Mouse (Mus musculus): ENCODE data around the gene Gm43552. TPM values are rescaled to one million over a fixed set of nuclear protein-coding genes. Genes with fewer than 3 reads are reported as not detected.
A peak's percentile ranks its signal among the peaks of the same experiment; 100 is the strongest.

The Gm43552 gene
- polyA plus RNA-seq, 1 experiment from 2014 or later: not detected

DNA sequence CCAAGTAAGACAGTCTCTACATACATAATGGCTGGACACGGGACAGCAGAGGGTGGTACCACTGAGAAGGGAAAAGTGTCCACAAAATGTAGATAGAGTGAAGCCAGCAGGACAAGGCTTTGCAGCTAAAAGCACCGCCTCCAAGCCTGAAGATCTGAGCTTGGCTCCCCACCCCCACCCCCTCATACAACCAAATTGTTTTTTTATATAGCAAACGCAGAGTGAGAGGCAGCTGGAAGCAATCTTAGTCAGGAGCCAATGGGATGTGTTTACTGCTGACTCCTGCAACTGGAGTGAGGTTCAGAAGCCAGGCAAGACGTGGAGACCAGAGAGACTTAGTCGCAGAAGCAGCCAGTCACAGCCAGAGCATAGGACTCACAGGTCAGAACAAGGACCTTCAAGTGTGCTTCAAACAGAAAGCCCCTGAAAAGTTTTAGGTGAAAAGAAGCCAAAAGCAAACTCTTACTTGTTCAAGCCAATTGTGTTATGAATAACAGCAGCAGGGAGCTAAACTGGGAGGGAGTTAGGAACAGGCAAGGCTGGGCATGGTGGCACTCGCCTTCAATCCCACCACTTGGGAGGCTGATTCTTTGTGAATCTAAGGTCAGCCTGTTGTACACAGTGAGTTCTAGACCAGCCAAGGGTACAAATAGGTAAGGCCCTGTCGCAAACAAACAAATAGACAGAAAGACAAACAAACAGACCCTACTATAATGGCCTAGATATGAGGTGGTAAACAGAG lies 35.4 kb downstream of the Gm43552 start:
- Histone ChIP-seq H3K36me3 (replicated peaks; ENCODE audit: control insufficient read depth, insufficient read depth) (peaks cover 32% of the 10 kb centered on the region), H3K4me1 (replicated peaks; ENCODE audit: control insufficient read depth, insufficient read depth, low read length) (no peaks in the 10 kb centered on the region), H3K27ac (no peak overlapping the region), H3K4me2 (replicated peaks) (no peak overlapping the region), H3K9ac (no peak overlapping the region), H3K4me3 (replicated peaks; ENCODE audit: low read length) (no peak overlapping the region), H3K27me3 (ENCODE audit: control insufficient read depth, insufficient read depth, low read length) (no peaks in the 10 kb centered on the region), H3K9me3 (ENCODE audit: control insufficient read depth, low read length) (no peaks in the 10 kb centered on the region)
- 75% methylated on average over 7 of the region's 7 CpGs for WGBS
- ATAC-seq (ENCODE audit: low FRiP score): no peak
- DNase-seq (ENCODE audit: low spot score): no peak

DNA sequence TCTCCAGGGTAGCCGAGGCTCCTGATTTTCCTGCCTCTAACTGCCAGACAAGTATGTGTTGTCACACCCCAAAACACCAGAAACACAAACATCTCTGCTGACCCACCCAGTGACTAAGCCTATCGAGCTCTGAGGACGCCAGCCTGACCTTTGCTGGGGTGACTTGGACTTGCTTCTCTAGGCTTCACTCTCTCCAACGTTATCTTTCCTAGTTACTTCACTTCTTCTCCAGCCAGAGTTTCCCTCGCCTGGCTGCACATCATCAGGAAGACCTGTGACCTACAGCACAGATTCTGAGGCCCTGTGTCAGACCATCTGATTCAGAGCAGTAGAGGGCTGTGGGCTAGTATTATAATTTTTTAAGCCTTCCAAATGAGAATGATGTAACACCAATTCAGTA lies 37.9 kb downstream of the Gm43552 start:
- H3K27ac ChIP-seq: no peak overlapping the region
- no peak overlapping the region for H3K4me2 ChIP-seq (replicated peaks)
- H3K9me3 ChIP-seq (ENCODE audit: control insufficient read depth, low read length): no peaks in the 10 kb centered on the region
- WGBS: 81% methylated on average over 5 of the region's 5 CpGs
- H3K4me1 ChIP-seq (replicated peaks; ENCODE audit: control insufficient read depth, insufficient read depth, low read length): no peaks in the 10 kb centered on the region
- peaks cover 50% of the 10 kb centered on the region for H3K36me3 ChIP-seq (replicated peaks; ENCODE audit: control insufficient read depth, insufficient read depth)
- no peak for DNase-seq (ENCODE audit: low spot score)
- no peak overlapping the region for H3K9ac ChIP-seq
- no peaks in the 10 kb centered on the region for H3K27me3 ChIP-seq (ENCODE audit: control insufficient read depth, insufficient read depth, low read length)
- H3K4me3 ChIP-seq (replicated peaks; ENCODE audit: low read length): no peak overlapping the region
- ATAC-seq (ENCODE audit: low FRiP score): no peak

DNA sequence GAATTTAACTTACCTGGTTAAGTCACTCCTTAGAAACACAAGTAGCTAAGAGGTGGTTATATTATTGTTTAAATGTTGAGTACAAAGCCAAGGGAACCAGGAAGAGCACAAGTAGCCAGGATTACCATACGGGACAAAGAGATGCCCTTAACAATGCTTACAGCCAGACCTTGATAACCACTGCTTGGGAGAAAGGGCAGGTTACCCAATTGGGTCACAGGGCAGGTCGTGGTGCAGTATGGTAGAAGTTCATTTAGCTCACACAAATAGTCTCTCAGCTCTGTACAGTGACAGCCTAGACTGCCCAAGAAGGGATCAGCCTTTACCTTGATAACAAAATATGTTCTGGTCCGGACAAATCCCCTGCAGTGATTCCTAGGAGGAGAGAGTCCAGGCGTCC lies 43.7 kb downstream of the Gm43552 start:
- Histone ChIP-seq H3K4me2 (replicated peaks) (no peak overlapping the region), H3K4me3 (replicated peaks; ENCODE audit: low read length) (no peak overlapping the region), H3K9ac (no peak overlapping the region), H3K9me3 (ENCODE audit: control insufficient read depth, low read length) (no peaks in the 10 kb centered on the region), H3K36me3 (replicated peaks; ENCODE audit: control insufficient read depth, insufficient read depth) (peaks cover 52% of the 10 kb centered on the region), H3K27me3 (ENCODE audit: control insufficient read depth, insufficient read depth, low read length) (no peaks in the 10 kb centered on the region), H3K4me1 (replicated peaks; ENCODE audit: control insufficient read depth, insufficient read depth, low read length) (no peaks in the 10 kb centered on the region), H3K27ac (no peak overlapping the region)
- 90% methylated on average over 4 of the region's 4 CpGs for WGBS
- DNase-seq (ENCODE audit: low spot score) (no peak), ATAC-seq (ENCODE audit: low FRiP score) (no peak)

DNA sequence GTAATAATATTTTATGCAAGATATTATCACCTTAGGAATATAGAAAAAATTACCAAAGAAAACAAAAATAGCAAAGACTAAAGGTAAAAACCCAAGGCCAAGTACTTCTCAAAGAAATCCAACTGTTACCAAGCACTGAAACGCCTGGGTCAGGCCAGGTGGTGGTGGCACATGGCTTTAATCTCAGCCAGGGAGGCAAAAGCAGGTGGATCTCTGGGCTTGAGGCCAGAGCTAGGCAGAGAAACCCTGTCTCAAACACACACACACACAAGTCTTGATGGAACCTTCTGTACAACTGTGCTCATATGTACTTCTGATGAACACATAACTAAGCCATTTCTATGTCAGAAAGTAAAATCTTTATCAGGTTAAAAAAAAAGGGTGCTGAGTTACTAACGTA lies 44.8 kb downstream of the Gm43552 start:
- DNase-seq (ENCODE audit: low spot score) (no peak), ATAC-seq (ENCODE audit: low FRiP score) (no peak)
- Histone ChIP-seq H3K4me2 (replicated peaks) (no peak overlapping the region), H3K27ac (no peak overlapping the region), H3K4me3 (replicated peaks; ENCODE audit: low read length) (no peak overlapping the region), H3K9me3 (ENCODE audit: control insufficient read depth, low read length) (no peaks in the 10 kb centered on the region), H3K4me1 (replicated peaks; ENCODE audit: control insufficient read depth, insufficient read depth, low read length) (no peaks in the 10 kb centered on the region), H3K27me3 (ENCODE audit: control insufficient read depth, insufficient read depth, low read length) (no peaks in the 10 kb centered on the region), H3K36me3 (replicated peaks; ENCODE audit: control insufficient read depth, insufficient read depth) (peaks cover 52% of the 10 kb centered on the region), H3K9ac (no peak overlapping the region)
- WGBS: 86% methylated on average over 2 of the region's 2 CpGs

DNA sequence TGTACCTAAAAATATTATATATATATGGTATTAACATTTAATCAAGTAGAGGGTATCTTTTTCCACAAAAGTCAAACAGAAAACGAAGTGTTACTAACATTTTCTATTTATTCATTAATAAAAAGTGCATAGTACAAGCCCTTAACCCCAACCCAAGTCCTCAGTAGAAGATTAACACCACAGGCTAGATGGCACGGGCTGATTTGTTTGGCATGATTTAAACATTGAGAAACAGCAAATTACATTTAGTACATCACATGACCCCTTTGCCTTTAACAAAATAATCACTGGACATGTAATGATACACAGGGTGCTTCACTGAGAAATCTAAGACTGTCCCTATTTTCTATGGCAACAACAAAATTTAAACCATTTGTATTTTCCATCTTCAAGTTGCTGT lies 45.9 kb downstream of the Gm43552 start:
- ATAC-seq (ENCODE audit: low FRiP score) (no peak), DNase-seq (ENCODE audit: low spot score) (no peak)
- H3K27ac ChIP-seq: no peak overlapping the region
- no peak overlapping the region for H3K4me3 ChIP-seq (replicated peaks; ENCODE audit: low read length)
- no peak overlapping the region for H3K9ac ChIP-seq
- 87% methylated on average over 2 of the region's 2 CpGs for WGBS
- H3K4me2 ChIP-seq (replicated peaks): no peak overlapping the region
- H3K9me3 ChIP-seq (ENCODE audit: control insufficient read depth, low read length): no peaks in the 10 kb centered on the region
- peaks cover 45% of the 10 kb centered on the region for H3K36me3 ChIP-seq (replicated peaks; ENCODE audit: control insufficient read depth, insufficient read depth)
- H3K4me1 ChIP-seq (replicated peaks; ENCODE audit: control insufficient read depth, insufficient read depth, low read length): no peaks in the 10 kb centered on the region
- no peaks in the 10 kb centered on the region for H3K27me3 ChIP-seq (ENCODE audit: control insufficient read depth, insufficient read depth, low read length)

DNA sequence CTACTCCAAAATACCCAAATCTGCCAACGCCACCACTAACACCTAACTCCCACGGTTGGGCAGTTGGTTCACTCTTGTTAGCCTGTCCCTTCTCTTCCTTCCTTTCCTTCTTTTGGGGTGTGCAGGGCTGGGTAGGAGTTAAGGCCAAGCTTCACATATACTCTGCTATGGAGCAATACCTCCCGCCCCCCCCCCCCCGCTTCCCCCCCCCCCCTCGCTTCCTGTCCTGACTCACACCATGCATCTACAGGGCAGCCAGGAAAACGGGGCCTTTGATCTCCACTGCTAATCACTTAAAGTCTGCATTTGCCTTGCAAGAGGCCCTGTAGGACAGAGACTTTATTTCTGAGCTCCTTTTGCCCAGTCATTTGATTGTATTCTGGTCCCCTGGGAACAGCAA lies 47.7 kb downstream of the Gm43552 start:
- H3K4me2 ChIP-seq (replicated peaks): no peak overlapping the region
- 80% methylated on average over 3 of the region's 6 CpGs for WGBS
- DNase-seq (ENCODE audit: low spot score) (no peak), ATAC-seq (ENCODE audit: low FRiP score) (no peak)
- H3K9ac ChIP-seq: no peak overlapping the region
- no peak overlapping the region for H3K4me3 ChIP-seq (replicated peaks; ENCODE audit: low read length)
- no peaks in the 10 kb centered on the region for H3K9me3 ChIP-seq (ENCODE audit: control insufficient read depth, low read length)
- H3K27ac ChIP-seq: no peak overlapping the region
- peaks cover 32% of the 10 kb centered on the region for H3K36me3 ChIP-seq (replicated peaks; ENCODE audit: control insufficient read depth, insufficient read depth)
- no peaks in the 10 kb centered on the region for H3K4me1 ChIP-seq (replicated peaks; ENCODE audit: control insufficient read depth, insufficient read depth, low read length)
- no peaks in the 10 kb centered on the region for H3K27me3 ChIP-seq (ENCODE audit: control insufficient read depth, insufficient read depth, low read length)

DNA sequence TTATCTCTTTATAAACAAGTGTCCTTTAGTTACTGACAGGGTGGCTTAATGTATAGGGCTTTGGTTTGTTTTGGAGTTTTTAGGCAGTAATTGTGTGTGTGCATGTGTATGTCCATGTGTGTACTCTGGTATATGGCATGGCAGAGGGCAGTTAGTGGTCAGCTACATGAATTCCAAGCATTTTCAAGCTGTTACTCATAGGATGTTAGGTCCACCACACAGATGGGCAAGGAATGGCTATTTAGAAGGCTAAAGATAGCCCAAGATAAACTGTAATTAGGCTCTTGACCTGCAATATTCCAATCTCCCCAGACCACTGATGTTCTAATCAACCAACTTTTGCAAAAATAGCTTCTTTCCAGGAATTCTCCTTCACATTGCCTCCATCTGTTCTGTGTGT lies 54.6 kb downstream of the Gm43552 start:
- no peak for DNase-seq (ENCODE audit: low spot score)
- no peak overlapping the region for H3K4me3 ChIP-seq (replicated peaks; ENCODE audit: low read length)
- H3K36me3 ChIP-seq (replicated peaks; ENCODE audit: control insufficient read depth, insufficient read depth): no peaks in the 10 kb centered on the region; the same call in 1 of the 2 replicates
- H3K9me3 ChIP-seq (ENCODE audit: control insufficient read depth, low read length): no peaks in the 10 kb centered on the region
- no peak overlapping the region for H3K9ac ChIP-seq
- no peaks in the 10 kb centered on the region for H3K27me3 ChIP-seq (ENCODE audit: control insufficient read depth, insufficient read depth, low read length)
- H3K4me2 ChIP-seq (replicated peaks): no peak overlapping the region
- H3K27ac ChIP-seq: no peak overlapping the region
- peaks cover 11% of the 10 kb centered on the region for H3K4me1 ChIP-seq (replicated peaks; ENCODE audit: control insufficient read depth, insufficient read depth, low read length)
- ATAC-seq (ENCODE audit: low FRiP score): no peak

DNA sequence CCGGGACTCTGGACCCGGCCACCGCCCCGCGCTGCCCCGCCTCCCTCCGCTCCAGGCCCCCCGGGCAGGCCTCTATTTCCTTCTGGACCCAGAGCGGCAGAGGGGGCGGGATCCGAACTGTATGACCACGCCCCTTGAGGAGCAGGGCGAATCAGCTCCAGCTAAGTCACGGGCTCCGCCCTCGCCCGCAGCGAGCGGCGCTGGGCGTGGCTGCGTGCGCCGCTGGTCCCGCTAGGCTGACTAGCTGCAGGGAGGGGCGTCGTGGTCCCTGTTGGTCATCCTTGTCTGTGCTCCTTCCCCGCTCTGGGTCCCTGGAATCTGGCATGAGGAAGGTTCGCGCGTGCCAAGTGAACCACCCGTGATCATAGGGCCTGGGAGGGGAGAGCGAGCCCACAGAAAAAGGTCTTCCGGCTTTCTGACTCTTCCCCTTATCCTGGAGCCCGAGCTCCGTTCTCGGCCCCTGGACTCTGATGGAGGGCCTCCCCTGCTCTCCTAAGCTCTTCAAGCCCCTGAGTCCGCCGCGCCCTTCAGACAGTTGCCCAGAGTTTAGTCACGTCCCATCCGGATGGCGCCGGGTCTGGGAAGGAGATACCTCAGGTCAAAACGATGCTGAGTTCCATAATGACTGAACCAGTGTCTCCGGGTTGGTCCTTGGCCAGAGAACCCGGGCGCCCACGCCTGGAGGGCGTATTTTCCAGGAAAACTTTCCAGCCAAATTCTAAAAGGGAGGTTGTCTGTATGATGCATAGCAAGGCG lies 56.6 kb downstream of the Gm43552 start, which contains the start of gene Ugdh:
TSS of gene Ugdh (minus strand) at position 144 of the 756 bp plus-strand sequence.
- H3K4me3 ChIP-seq (replicated peaks; ENCODE audit: low read length): peak within 1 kb of the TSS; percentile 77
- H3K4me2 ChIP-seq (replicated peaks): peak within 1 kb of the TSS; percentile 67
- peak within 1 kb of the TSS; percentile 75 for H3K9ac ChIP-seq
- H3K4me1 ChIP-seq (replicated peaks; ENCODE audit: control insufficient read depth, insufficient read depth, low read length): peaks cover 16% of the 10 kb centered on the region
- ATAC-seq (ENCODE audit: low FRiP score): peak; percentile 96
- no peaks in the 10 kb centered on the region for H3K9me3 ChIP-seq (ENCODE audit: control insufficient read depth, low read length)
- no peaks in the 10 kb centered on the region for H3K36me3 ChIP-seq (replicated peaks; ENCODE audit: control insufficient read depth, insufficient read depth)
- peak within 1 kb of the TSS; percentile 76 for H3K27ac ChIP-seq
- DNase-seq (ENCODE audit: low spot score): peak; percentile 94
- H3K27me3 ChIP-seq (ENCODE audit: control insufficient read depth, insufficient read depth, low read length): no peaks in the 10 kb centered on the region
- under 1% methylated on average over 51 of the region's 51 CpGs for WGBS

DNA sequence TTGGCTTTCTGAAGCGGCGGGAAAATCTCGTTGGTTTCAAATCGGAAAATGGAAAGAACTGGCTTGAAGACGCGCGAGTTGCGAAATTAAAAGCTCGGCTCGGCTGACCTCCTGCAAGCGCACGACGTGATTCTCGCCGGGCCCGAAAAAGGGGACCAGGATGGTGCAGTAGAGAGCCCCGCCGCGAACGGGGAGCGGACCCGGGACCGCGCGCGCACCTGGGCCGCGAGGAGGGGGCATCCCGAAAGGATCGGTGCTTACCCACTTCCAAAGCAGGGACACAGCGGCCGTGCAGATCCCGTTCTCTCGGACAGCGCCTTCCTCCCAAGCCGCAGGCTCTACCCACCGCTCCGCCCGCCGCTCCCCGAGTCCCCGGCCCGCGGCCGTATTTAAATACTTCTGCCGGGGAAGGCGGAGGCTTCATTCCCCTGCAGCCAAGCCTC lies 57.2 kb downstream of the Gm43552 start:
- Histone ChIP-seq H3K4me2 (replicated peaks) (peak overlapping the region; percentile 67), H3K27me3 (ENCODE audit: control insufficient read depth, insufficient read depth, low read length) (no peaks in the 10 kb centered on the region), H3K4me1 (replicated peaks; ENCODE audit: control insufficient read depth, insufficient read depth, low read length) (peaks cover 16% of the 10 kb centered on the region), H3K4me3 (replicated peaks; ENCODE audit: low read length) (peak overlapping the region; percentile 77), H3K36me3 (replicated peaks; ENCODE audit: control insufficient read depth, insufficient read depth) (0 out of 2 replicates have a peak, but pooled peaks cover 2% of the 10 kb centered on the region), H3K27ac (peak overlapping the region; percentile 76), H3K9me3 (ENCODE audit: control insufficient read depth, low read length) (no peaks in the 10 kb centered on the region), H3K9ac (peak overlapping the region; percentile 75)
- WGBS: 0% methylated on average over 39 of the region's 47 CpGs
- DNase-seq (ENCODE audit: low spot score) (no peak), ATAC-seq (ENCODE audit: low FRiP score) (no peak; the same call in 1 of the 2 replicates)

Data from hindbrain, embryonic 14.5 days (tissue).